Mouse (Mus musculus) small intestine, adult 2 months (tissue): ENCODE measurements around the gene Rxfp3.

Experiments
- CTCF ChIP-seq: fragments of 200-500 bp; IDR thresholded peaks from 2 replicates; pipeline ENCODE4 v1.5.1; 2012; ENCODE audit warnings: low read depth, mild to moderate bottlenecking, control low read depth, inconsistent platforms, low read length, moderate library complexity, mixed read lengths; ENCODE audit not compliant: insufficient replicate concordance, insufficient read length; ENCODE audit errors: extremely low read depth
- POLR2A ChIP-seq: fragments of 200-500 bp; IDR thresholded peaks from 2 replicates; pipeline ENCODE4 v1.6.1; 2012; ENCODE audit warnings: low read depth, mild to moderate bottlenecking, control low read depth, inconsistent platforms, low read length, moderate library complexity

DNA sequence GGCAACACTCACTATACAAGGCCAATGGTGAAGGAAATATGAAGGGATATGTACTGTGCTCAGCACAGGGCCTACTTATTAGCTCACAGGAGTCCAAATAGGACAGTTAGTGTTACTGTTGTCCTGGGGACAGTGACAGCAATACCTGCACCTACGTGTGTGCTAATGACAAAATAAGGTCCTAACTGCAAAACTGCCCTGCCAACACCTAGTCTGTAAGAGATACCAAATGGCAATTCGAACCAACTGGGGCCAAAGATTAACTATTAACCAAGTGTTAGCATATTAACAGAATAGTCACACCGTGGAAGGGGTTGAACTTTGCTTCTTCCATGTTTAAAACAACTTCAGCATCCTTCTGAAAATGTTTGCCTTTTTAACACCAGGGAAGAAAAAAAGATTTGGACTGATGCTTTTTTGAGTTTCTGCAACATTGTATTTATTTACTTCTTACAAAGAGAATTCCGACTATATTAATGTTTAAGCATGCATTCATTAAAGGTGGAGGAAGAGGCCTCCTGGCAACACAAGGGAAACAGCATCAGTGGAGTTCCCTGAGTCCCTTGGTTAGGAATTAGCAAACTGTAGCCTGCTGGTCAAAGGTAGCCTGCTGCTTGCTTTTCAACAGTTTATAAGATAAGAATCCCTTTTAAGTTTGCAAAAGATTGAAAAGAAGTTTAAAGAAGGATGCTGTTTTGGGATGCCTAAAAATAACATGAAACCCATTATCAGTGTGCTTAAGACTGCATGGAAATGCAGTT is 10.8 kb downstream of the Rxfp3 start:
- TF ChIP-seq CTCF (no peak), POLR2A (no peak)
